Mouse (Mus musculus) lung, postnatal 25 days (tissue): ENCODE data around the gene Uqcr11.

Experiments used
- DNase-seq: peaks from one replicate; pipeline ENCODE4 v3.0.0; 2022; ENCODE audit warnings: low spot score

Uqcr11 gene

GRCm38 (mm10) chr10:80399191-80399972, 7.2 kb downstream of the Uqcr11 start, which contains the start of gene Mbd3:
Gene Mbd3 (minus strand): TSS chr10:80399550.
- peak; percentile 100 for DNase-seq

GRCm38 (mm10) chr10:80398719-80399190, 7.9 kb downstream of the Uqcr11 start:
- DNase-seq: peak; percentile 98

GRCm38 (mm10) chr10:80398174-80398535, 8.5 kb downstream of the Uqcr11 start:
- DNase-seq: no peak

GRCm38 (mm10) chr10:80397524-80398173, 9.0 kb downstream of the Uqcr11 start:
- no peak for DNase-seq

- no peak for DNase-seq
Observed at GRCm38 (mm10) chr10:80396822-80397523, 9.7 kb downstream of the Uqcr11 start.

- no peak for DNase-seq
Observed at GRCm38 (mm10) chr10:80395025-80395627, 11.5 kb downstream of the Uqcr11 start.

GRCm38 (mm10) chr10:80392687-80393086, 13.9 kb downstream of the Uqcr11 start:
- no peak for DNase-seq

GRCm38 (mm10) chr10:80390697-80391096, 15.9 kb downstream of the Uqcr11 start:
- no peak for DNase-seq

- no peak for DNase-seq
Observed at GRCm38 (mm10) chr10:80389185-80389708, 17.4 kb downstream of the Uqcr11 start.

- DNase-seq: no peak
Observed at GRCm38 (mm10) chr10:80388731-80389130, 17.9 kb downstream of the Uqcr11 start.

GRCm38 (mm10) chr10:80387522-80387959, 19.1 kb downstream of the Uqcr11 start, which contains the start of gene Mex3d:
Gene Mex3d (minus strand): TSS chr10:80387659.
- peak; percentile 84 for DNase-seq

- DNase-seq: no peak
Observed at GRCm38 (mm10) chr10:80386735-80387471, 19.7 kb downstream of the Uqcr11 start.

GRCm38 (mm10) chr10:80385811-80386734, 20.6 kb downstream of the Uqcr11 start:
- no peak for DNase-seq

GRCm38 (mm10) chr10:80385310-80385709, 21.3 kb downstream of the Uqcr11 start:
- DNase-seq: no peak

- no peak for DNase-seq
Observed at GRCm38 (mm10) chr10:80384709-80385108, 21.9 kb downstream of the Uqcr11 start.

- no peak for DNase-seq
Observed at GRCm38 (mm10) chr10:80384115-80384639, 22.5 kb downstream of the Uqcr11 start.

GRCm38 (mm10) chr10:80383431-80383830, 23.2 kb downstream of the Uqcr11 start:
- DNase-seq: no peak

GRCm38 (mm10) chr10:80382641-80383365, 23.8 kb downstream of the Uqcr11 start:
- DNase-seq: no peak

GRCm38 (mm10) chr10:80377716-80378115, 28.9 kb downstream of the Uqcr11 start:
- no peak for DNase-seq
